Mouse (Mus musculus) heart, adult 8-10 months (tissue): Measurements from ENCODE around the gene Gm27027. TPM values are rescaled to one million over a fixed set of nuclear protein-coding genes. Genes with fewer than 3 reads are reported as not detected.

Source experiments
- DNase-seq: peaks from one replicate; pipeline ENCODE4 v3.0.0; 2022; ENCODE audit warnings: low spot score
- total RNA-seq, 4 experiments: library from RNA; stranded (reverse); gene quantifications; 2 replicates each; pipeline ENCODE4 v1.2.4; 2022

The Gm27027 gene
- total RNA-seq, 4 experiments from 2014 or later, result not detected

GRCm38 (mm10) chr2:93928866-93929265 lies 67.3 kb downstream of the Gm27027 start:
- no peak for DNase-seq

- DNase-seq, result no peak
These were observed 68.3 kb downstream of the Gm27027 start for GRCm38 (mm10) chr2:93927701-93928437.

- no peak for DNase-seq
These were observed 70.0 kb downstream of the Gm27027 start for GRCm38 (mm10) chr2:93926141-93926540.

GRCm38 (mm10) chr2:93919093-93919492 lies 77.1 kb downstream of the Gm27027 start:
- DNase-seq, result no peak

- no peak for DNase-seq
These were observed 82.6 kb downstream of the Gm27027 start for GRCm38 (mm10) chr2:93913552-93913951.

- no peak for DNase-seq
These were observed 84.2 kb downstream of the Gm27027 start for GRCm38 (mm10) chr2:93911942-93912341.

GRCm38 (mm10) chr2:93909716-93910115 lies 86.4 kb downstream of the Gm27027 start:
- DNase-seq, result no peak

- no peak for DNase-seq
These were observed 88.4 kb downstream of the Gm27027 start for GRCm38 (mm10) chr2:93907519-93908294.

Other genes starting within 250 kb of the Gm27027 start
- gene Ext2, start 173.8 kb downstream of the Gm27027 start, total RNA-seq, result 10 to 100 TPM; 40.9 to 43.0 (median 42.0) TPM
- gene Accs, start 146.4 kb downstream of the Gm27027 start, total RNA-seq, result 1 to 10 TPM; 4.1 to 9.5 (median 5.7) TPM
- gene Accsl, start 127.2 kb downstream of the Gm27027 start, total RNA-seq, result not detected
- gene Gm13889, start 39.2 kb downstream of the Gm27027 start, total RNA-seq, result 10 to 100 TPM in 1 of 4 experiments, 1 to 10 TPM in 3; 6.9 to 10.7 (median 8.7) TPM
- gene Alkbh3, start 14.5 kb upstream of the Gm27027 start, total RNA-seq, result 10 to 100 TPM; 50.2 to 61.7 (median 59.9) TPM
- gene Hsd17b12, start 161.6 kb upstream of the Gm27027 start, total RNA-seq, result 10 to 100 TPM; 17.5 to 19.1 (median 18.4) TPM